Mouse (Mus musculus): ENCODE data around the gene Itsn1. TPM values are rescaled to one million over a fixed set of nuclear protein-coding genes. Genes with fewer than 3 reads are reported as not detected.

Gene Itsn1
- polyA plus RNA-seq, 1 experiment from 2014 or later: 18.1 TPM

DNA sequence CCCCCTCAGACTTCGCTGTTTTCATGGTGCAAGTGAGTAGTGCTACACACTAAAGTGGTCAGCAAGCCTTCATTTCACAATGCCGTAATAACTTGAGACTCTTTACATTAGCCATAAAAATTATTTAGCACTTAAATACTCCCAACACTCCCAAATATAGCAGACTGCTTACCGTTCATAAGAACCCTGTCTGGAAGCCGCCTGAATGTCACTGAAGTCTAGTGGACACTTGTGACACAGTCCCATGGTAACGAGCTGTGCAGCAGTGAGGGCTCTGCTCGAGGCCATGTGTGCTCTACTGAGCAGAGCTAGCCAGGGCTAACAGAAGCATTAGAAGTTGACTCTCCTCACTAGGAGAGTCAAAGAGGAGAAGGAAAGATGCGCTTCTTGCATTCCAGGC lies 81.2 kb downstream of the Itsn1 start:
- Histone ChIP-seq H3K27ac (ENCODE audit: low read length) (no peak overlapping the region), H3K9ac (ENCODE audit: low read length) (no peak overlapping the region), H3K36me3 (ENCODE audit: control insufficient read depth, insufficient read depth, low read length) (no peaks in the 10 kb centered on the region), H3K4me3 (replicated peaks; ENCODE audit: low read length) (no peak overlapping the region), H3K27me3 (ENCODE audit: control insufficient read depth, insufficient read depth, low read length) (no peaks in the 10 kb centered on the region), H3K4me1 (ENCODE audit: control insufficient read depth, insufficient read depth, low read length) (no peaks in the 10 kb centered on the region), H3K4me2 (ENCODE audit: low read depth, low read length) (no peak overlapping the region), H3K9me3 (replicated peaks; ENCODE audit: control insufficient read depth, low read length) (no peaks in the 10 kb centered on the region)
- no peak for ATAC-seq (ENCODE audit: insufficient read depth, low FRiP score)
- 88% methylated on average over 7 of the region's 7 CpGs for WGBS

DNA sequence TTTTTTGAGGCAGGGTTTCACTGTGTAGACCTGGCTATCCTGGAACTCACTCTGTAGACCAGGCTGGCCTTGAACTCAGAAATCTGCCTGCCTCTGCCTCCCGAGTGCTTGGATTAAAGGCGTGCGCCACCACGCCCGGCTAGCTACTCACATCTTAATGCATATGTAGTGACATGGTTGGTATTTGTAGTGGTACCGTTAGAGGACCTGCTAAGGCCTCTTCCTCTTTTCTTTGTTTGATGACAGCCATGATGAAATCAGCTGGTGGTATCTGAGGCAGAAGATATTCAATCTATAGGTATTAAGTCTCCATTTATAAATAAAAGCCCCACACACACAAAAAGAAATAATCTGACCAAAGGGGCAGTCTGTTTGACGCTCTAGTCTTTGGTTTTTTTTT lies 82.3 kb downstream of the Itsn1 start:
- no peaks in the 10 kb centered on the region for H3K27me3 ChIP-seq (ENCODE audit: control insufficient read depth, insufficient read depth, low read length)
- H3K9ac ChIP-seq (ENCODE audit: low read length): no peak overlapping the region
- H3K4me1 ChIP-seq (ENCODE audit: control insufficient read depth, insufficient read depth, low read length): no peaks in the 10 kb centered on the region
- no peak for ATAC-seq (ENCODE audit: insufficient read depth, low FRiP score)
- WGBS: 92% methylated on average over 7 of the region's 7 CpGs
- H3K27ac ChIP-seq (ENCODE audit: low read length): no peak overlapping the region
- H3K4me2 ChIP-seq (ENCODE audit: low read depth, low read length): no peak overlapping the region
- no peak overlapping the region for H3K4me3 ChIP-seq (replicated peaks; ENCODE audit: low read length)
- H3K36me3 ChIP-seq (ENCODE audit: control insufficient read depth, insufficient read depth, low read length): 0 out of 2 replicates have a peak, but pooled peaks cover 3% of the 10 kb centered on the region
- no peaks in the 10 kb centered on the region for H3K9me3 ChIP-seq (replicated peaks; ENCODE audit: control insufficient read depth, low read length)

DNA sequence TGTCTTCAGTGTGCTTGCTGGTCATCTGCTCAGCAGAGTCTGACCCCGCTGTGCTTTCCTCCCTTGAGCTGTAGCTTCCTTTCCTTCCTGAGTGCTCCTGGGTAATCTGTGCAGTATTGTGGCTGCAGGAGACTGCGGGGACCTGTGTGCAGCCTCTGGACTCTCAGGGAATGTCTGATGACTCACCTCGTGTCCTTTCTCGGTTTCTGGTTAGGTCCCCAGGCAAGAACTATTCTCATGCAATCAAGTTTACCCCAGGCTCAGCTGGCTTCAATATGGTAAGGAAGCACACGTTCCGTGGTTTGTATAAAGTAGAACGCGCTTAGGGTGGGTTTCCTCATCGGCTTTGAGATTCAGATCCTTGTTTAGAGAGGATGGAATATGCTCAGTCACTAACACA lies 82.8 kb downstream of the Itsn1 start:
- Histone ChIP-seq H3K9ac (ENCODE audit: low read length) (no peak overlapping the region), H3K36me3 (ENCODE audit: control insufficient read depth, insufficient read depth, low read length) (peaks cover 8% of the 10 kb centered on the region; the same call in 1 of the 2 replicates), H3K4me2 (ENCODE audit: low read depth, low read length) (no peak overlapping the region), H3K9me3 (replicated peaks; ENCODE audit: control insufficient read depth, low read length) (no peaks in the 10 kb centered on the region), H3K4me1 (ENCODE audit: control insufficient read depth, insufficient read depth, low read length) (no peaks in the 10 kb centered on the region), H3K4me3 (replicated peaks; ENCODE audit: low read length) (no peak overlapping the region), H3K27ac (ENCODE audit: low read length) (no peak overlapping the region), H3K27me3 (ENCODE audit: control insufficient read depth, insufficient read depth, low read length) (no peaks in the 10 kb centered on the region)
- ATAC-seq (ENCODE audit: insufficient read depth, low FRiP score): no peak
- 89% methylated on average over 9 of the region's 9 CpGs for WGBS

DNA sequence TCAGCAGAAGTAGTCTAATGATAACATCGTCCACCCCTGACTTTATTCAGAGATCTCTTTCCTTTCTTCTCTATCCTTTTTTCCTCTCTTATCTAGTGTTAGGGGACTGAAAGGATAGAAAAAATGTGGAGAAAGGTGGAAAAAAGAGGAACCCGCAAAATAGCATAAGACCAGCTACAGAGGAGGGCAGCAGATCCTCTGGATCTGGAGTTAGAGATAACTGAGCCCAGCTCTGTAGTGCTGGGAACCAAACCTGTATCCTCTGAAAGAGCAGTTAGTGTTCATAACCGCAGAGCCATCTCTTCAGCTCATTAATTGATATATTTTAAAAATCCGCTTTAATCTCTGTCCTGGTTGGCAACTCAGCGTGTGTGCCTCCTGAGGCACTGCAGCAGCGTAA lies 84.5 kb downstream of the Itsn1 start:
- ATAC-seq (ENCODE audit: insufficient read depth, low FRiP score): no peak
- Histone ChIP-seq H3K9me3 (replicated peaks; ENCODE audit: control insufficient read depth, low read length) (no peaks in the 10 kb centered on the region), H3K36me3 (ENCODE audit: control insufficient read depth, insufficient read depth, low read length) (peaks cover 15% of the 10 kb centered on the region; the same call in 1 of the 2 replicates), H3K9ac (ENCODE audit: low read length) (no peak overlapping the region), H3K4me3 (replicated peaks; ENCODE audit: low read length) (no peak overlapping the region), H3K4me2 (ENCODE audit: low read depth, low read length) (no peak overlapping the region), H3K27ac (ENCODE audit: low read length) (no peak overlapping the region), H3K27me3 (ENCODE audit: control insufficient read depth, insufficient read depth, low read length) (no peaks in the 10 kb centered on the region), H3K4me1 (ENCODE audit: control insufficient read depth, insufficient read depth, low read length) (no peaks in the 10 kb centered on the region)
- 87% methylated on average over 6 of the region's 6 CpGs for WGBS

DNA sequence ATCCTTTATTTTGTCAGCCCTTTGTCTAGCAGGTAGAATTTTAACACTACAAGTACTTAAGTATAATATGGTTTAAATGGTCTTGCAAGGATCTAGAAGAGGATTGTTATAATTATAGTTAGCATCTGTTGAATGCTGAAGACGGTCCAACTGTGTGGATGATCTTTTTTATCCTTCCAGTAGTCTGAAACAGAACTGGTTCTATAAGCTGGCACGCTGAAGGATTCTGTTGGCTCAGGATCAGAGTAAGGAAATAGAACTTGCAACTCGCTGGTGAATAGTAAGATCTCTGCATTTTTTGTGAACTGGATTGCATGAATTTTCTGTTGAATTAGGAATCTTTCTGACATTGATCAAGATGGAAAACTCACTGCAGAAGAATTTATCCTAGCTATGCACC lies 86.0 kb downstream of the Itsn1 start:
- Histone ChIP-seq H3K9me3 (replicated peaks; ENCODE audit: control insufficient read depth, low read length) (no peaks in the 10 kb centered on the region), H3K27ac (ENCODE audit: low read length) (no peak overlapping the region), H3K4me2 (ENCODE audit: low read depth, low read length) (no peak overlapping the region), H3K4me3 (replicated peaks; ENCODE audit: low read length) (no peak overlapping the region), H3K9ac (ENCODE audit: low read length) (no peak overlapping the region), H3K27me3 (ENCODE audit: control insufficient read depth, insufficient read depth, low read length) (no peaks in the 10 kb centered on the region), H3K36me3 (ENCODE audit: control insufficient read depth, insufficient read depth, low read length) (peaks cover 26% of the 10 kb centered on the region; the same call in 1 of the 2 replicates), H3K4me1 (ENCODE audit: control insufficient read depth, insufficient read depth, low read length) (no peaks in the 10 kb centered on the region)
- WGBS: 81% methylated on average over 3 of the region's 3 CpGs
- ATAC-seq (ENCODE audit: insufficient read depth, low FRiP score): no peak

DNA sequence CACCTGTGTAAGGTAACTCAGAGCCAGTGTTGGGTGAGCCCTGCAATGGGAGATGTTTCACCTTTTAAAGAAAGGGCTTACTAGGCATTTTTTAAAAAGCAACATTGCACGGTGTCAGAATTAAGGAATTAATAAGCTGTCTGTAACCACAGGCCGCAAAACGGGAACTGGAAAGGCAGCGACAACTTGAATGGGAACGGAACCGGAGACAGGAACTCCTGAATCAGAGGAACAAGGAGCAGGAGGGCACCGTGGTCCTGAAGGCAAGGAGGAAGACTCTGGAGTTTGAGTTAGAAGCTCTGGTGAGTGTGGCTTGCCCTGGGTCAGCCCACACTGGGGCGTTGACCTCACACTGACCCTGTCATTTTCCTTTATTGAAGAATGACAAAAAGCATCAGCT lies 91.2 kb downstream of the Itsn1 start:
- Histone ChIP-seq H3K4me1 (ENCODE audit: control insufficient read depth, insufficient read depth, low read length) (no peaks in the 10 kb centered on the region), H3K36me3 (ENCODE audit: control insufficient read depth, insufficient read depth, low read length) (peaks cover 26% of the 10 kb centered on the region; the same call in 1 of the 2 replicates), H3K27ac (ENCODE audit: low read length) (no peak overlapping the region), H3K27me3 (ENCODE audit: control insufficient read depth, insufficient read depth, low read length) (no peaks in the 10 kb centered on the region), H3K9ac (ENCODE audit: low read length) (no peak overlapping the region), H3K4me3 (replicated peaks; ENCODE audit: low read length) (no peak overlapping the region), H3K9me3 (replicated peaks; ENCODE audit: control insufficient read depth, low read length) (no peaks in the 10 kb centered on the region), H3K4me2 (ENCODE audit: low read depth, low read length) (no peak overlapping the region)
- 83% methylated on average over 8 of the region's 8 CpGs for WGBS
- ATAC-seq (ENCODE audit: insufficient read depth, low FRiP score): no peak

DNA sequence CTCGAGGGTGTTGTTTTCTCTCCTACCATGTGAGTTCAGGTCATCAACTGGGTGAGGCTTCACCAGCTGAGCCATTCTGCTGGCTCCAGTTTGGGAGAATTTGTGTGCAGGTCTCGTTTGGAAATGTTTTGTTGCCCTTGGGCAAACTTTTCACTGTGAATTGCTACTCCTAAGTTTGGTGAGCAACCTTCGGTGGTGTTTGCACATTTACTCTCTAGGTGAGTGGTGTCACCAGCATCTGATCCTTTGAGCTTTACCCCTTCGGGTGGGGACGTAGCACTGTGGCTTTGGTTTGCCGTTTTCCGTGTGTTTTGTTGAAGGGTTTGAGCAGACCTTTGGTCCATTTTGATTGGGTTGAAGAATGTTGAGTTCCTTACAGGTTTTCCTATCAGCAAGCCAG lies 93.2 kb downstream of the Itsn1 start:
- ATAC-seq (ENCODE audit: insufficient read depth, low FRiP score): no peak
- Histone ChIP-seq H3K9ac (ENCODE audit: low read length) (no peak overlapping the region), H3K36me3 (ENCODE audit: control insufficient read depth, insufficient read depth, low read length) (peaks cover 14% of the 10 kb centered on the region; the same call in 1 of the 2 replicates), H3K4me1 (ENCODE audit: control insufficient read depth, insufficient read depth, low read length) (peaks cover 3% of the 10 kb centered on the region), H3K27ac (ENCODE audit: low read length) (no peak overlapping the region), H3K9me3 (replicated peaks; ENCODE audit: control insufficient read depth, low read length) (no peaks in the 10 kb centered on the region), H3K4me2 (ENCODE audit: low read depth, low read length) (no peak overlapping the region), H3K4me3 (replicated peaks; ENCODE audit: low read length) (no peak overlapping the region), H3K27me3 (ENCODE audit: control insufficient read depth, insufficient read depth, low read length) (no peaks in the 10 kb centered on the region)
- WGBS: 75% methylated on average over 7 of the region's 7 CpGs

DNA sequence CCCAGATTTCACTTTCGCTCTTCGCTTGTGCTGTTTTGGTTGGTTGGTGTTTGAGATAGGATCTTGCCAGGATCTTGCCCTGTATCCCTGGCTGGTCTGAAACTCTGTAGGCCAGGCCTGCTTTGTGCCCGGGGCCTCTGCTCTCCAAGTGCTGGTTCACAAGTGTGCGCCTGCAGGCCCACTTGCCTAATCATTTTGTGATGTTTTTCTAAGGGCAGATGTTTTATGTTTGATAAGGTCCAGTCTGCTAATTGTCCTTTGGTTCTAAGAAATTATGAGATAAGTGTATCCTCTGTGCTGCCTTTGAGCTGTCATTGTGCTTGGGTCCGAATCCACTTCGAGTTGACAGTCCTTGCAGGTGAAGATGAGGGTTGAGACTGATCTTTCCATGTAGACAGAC lies 93.7 kb downstream of the Itsn1 start:
- Histone ChIP-seq H3K27ac (ENCODE audit: low read length) (no peak overlapping the region), H3K27me3 (ENCODE audit: control insufficient read depth, insufficient read depth, low read length) (no peaks in the 10 kb centered on the region), H3K4me2 (ENCODE audit: low read depth, low read length) (no peak overlapping the region), H3K9me3 (replicated peaks; ENCODE audit: control insufficient read depth, low read length) (no peaks in the 10 kb centered on the region), H3K4me1 (ENCODE audit: control insufficient read depth, insufficient read depth, low read length) (peaks cover 7% of the 10 kb centered on the region), H3K4me3 (replicated peaks; ENCODE audit: low read length) (no peak overlapping the region), H3K36me3 (ENCODE audit: control insufficient read depth, insufficient read depth, low read length) (peaks cover 14% of the 10 kb centered on the region; the same call in 1 of the 2 replicates), H3K9ac (ENCODE audit: low read length) (no peak overlapping the region)
- no peak for ATAC-seq (ENCODE audit: insufficient read depth, low FRiP score)
- WGBS: 89% methylated on average over 6 of the region's 6 CpGs

DNA sequence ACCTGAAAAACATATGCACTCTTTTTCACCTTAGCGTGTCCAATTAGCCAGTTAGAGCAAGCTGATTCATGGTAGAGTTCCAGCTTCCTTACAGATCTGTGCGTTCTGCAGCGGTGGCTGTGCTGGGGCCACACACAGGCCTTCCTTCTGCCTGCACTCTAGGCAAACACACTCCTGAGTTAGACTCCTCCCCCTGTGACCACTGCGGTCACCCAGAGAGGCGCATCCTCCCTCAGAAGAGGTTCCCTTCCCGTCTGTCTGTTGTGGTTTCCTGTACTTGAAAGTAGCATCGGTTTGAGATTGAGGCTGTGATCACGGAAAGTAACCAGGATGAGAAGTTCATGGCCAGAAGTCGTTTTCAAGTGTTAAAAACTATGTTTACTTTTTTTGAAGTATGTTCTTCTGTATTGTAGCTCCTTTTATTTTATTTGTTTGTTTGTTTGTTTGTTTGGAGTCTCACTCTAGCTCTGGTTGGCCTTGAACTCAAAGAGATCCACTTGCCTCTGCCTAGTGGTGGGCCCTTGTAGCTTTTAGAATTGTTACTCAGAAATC lies 96.8 kb downstream of the Itsn1 start:
- Histone ChIP-seq H3K27ac (ENCODE audit: low read length) (no peak overlapping the region), H3K9me3 (replicated peaks; ENCODE audit: control insufficient read depth, low read length) (no peaks in the 10 kb centered on the region), H3K36me3 (ENCODE audit: control insufficient read depth, insufficient read depth, low read length) (peaks cover 10% of the 10 kb centered on the region; the same call in 1 of the 2 replicates), H3K4me1 (ENCODE audit: control insufficient read depth, insufficient read depth, low read length) (peaks cover 8% of the 10 kb centered on the region), H3K27me3 (ENCODE audit: control insufficient read depth, insufficient read depth, low read length) (no peaks in the 10 kb centered on the region), H3K4me2 (ENCODE audit: low read depth, low read length) (no peak overlapping the region), H3K9ac (ENCODE audit: low read length) (no peak overlapping the region), H3K4me3 (replicated peaks; ENCODE audit: low read length) (no peak overlapping the region)
- 60% methylated on average over 9 of the region's 9 CpGs for WGBS
- ATAC-seq (ENCODE audit: insufficient read depth, low FRiP score): no peak
